Mouse (Mus musculus): ENCODE measurements around the gene Ferd3l.

Ferd3l gene

DNA sequence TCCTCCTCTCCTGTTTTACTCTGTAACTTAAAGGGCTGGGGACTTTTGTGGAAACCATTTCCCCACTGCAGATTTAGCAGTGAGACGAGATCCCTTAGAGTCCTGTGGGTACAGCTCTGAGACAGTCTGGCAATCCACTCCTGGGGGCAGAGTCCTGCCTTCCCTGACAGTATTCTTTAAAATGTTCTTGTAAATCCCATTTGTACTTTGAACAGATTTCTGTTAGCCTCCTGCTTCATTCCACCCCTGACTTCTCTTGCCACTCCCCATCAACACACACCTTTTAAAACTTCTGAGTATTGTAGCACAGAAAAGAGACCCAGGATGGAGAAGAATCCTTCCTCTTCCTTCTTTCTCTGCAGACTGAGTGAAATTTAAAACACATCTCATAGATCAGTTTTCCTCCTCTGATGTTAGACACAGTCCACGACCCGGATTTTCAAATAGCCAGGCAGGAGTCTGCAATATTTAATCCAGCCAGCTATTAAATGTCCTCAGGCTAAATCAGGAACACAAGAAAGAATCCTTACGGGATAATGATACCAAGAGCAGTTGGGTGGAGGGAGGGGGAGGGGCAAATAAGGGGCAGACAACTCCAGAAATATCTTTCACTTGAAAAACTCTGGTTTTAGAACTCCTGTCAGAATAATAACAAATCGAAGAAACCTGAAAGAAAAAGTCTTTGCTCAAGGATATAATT is 37.6 kb downstream of the Ferd3l start:
- ATAC-seq (ENCODE audit: low TSS enrichment): no peak

DNA sequence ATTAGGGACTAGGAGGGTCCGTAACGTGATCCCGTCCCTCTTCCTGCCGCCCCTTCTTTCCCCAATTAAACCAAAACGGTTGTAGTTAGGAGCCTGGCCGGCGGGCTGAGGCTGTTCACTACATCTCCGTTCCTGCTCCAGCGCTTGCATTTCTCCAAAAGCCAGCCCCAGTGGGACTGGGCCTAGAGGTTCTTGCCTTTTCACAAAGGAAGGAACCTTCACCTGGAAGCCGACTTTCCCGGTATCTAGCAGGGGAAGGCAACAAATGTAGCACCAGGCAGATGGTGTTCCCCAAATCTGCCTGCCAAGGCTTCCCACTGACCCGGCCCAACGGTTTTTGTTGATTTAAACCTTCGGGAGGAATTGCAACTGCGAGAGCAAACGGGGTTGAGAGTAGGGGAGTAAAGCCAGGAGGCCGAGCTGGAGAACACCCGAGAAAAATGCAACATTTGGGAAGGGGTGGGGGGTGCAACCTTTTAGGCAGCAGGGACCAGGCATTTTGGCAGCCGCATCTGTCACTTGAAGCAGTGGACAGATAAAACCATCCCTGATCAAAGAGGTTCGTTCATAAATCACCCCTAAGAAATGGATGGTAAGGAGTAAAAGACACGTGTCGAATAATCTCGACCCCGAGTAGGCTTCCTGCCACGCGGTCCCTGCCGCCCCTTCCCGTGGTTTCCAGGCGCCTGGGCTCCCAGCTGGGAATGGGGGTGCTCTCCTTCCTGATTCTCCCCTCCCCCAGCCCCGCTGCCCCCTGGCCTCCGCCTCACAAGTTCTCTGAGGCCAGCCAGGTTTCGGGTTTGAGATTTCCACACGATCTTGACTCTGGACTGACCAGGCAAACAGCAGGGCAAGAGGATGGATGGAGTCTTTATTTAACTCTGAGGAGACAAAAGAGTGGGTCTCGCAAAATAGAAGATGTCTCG is 38.5 kb downstream of the Ferd3l start:
- no peak for ATAC-seq (ENCODE audit: low TSS enrichment)

DNA sequence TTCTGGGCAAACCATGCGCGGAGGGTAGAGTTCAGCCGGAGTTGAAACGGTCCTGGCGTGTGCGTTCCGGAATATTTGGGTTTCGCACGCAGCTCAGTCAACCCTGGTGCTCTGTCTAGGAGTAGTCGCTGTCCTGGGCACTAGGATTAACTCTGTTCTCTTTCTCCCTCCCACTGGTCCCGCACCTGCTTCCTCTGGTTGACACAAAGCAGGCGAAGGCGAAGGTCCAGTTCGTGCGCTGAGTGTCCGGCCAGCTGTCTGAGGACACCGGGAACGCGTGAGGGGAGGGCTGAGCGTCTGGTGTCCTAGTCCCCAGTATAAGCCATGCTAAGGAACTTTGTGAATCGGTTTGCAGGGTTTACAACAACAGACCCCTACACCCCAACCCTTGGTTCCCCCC is 39.3 kb downstream of the Ferd3l start:
- ATAC-seq (ENCODE audit: low TSS enrichment): no peak

DNA sequence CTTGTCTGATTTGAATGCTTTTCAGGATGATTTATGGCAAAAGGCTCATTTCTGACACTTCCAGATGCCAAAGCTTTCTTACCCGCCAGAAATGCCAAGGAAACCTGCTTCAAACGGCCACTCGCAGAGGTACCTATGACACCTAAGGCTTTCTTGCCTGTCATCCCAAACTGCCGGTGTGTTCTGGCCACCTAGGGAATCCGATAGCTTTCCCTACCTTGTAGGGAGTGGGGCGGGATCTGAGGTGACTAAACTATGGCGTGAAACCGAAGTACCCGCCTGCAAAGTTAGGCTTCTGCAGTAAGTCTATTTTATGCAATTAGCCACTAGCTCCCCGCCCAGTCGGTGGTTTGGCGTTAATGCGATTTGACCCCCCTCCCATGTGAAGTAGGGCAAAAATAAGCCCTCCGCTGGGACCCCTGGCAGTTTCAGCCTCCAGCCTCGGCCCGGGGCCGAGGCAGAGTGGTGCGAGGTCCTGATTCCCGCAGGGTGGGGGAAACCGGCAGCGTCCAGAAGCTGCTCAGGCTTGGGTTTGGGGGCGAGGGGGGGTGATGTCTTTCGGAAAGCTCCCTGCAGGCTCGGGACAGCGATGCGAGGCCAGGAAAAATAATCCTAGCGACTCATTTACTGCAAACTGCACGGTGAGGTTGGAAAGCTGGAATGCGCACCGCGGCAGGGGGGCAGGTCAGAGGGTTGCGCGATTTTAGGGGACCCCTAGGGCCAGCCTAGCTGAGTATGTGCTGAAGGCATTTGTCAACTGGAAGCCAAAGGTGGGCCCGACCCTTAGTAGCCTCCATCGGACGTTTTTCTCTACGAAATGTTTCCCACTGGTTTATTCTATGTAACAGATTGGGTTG is 40.0 kb downstream of the Ferd3l start:
- no peak for ATAC-seq (ENCODE audit: low TSS enrichment)

DNA sequence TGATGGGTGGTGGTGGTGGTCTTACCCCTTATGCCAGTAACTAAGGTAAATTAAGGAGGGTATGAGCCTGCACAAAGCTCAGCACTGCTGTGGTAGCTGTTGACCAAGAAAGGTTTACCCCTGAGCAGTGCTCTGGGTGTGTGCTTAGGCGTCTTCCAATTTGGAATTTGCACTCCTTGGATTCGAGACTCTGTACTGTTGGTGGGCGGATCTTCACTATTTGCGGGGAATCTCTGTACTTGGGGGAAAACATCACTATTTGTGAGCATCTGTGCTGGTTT is 40.6 kb downstream of the Ferd3l start:
- ATAC-seq (ENCODE audit: low TSS enrichment): no peak

Measured in frontal cortex, adult (tissue).